Mouse (Mus musculus): ENCODE data around the gene Aspscr1. TPM values are rescaled to one million over a fixed set of nuclear protein-coding genes. Genes with fewer than 3 reads are reported as not detected.
"Not testable (repeated sequence)": the region's sequence is repeated elsewhere in the genome, so short reads cannot be mapped to it uniquely, and the experiment has no call there.

Aspscr1 gene
- total RNA-seq, 2 experiments from 2014 or later, result 50.0 to 59.5 TPM

- intact Hi-C loops (cut with DNase I), result no loop called here
- DNase-seq (ENCODE audit: low spot score in 2 of 2), result no peak
Observed at GRCm38 (mm10) chr11:120666617-120667016, 6.2 kb upstream of the Aspscr1 start.

GRCm38 (mm10) chr11:120673594-120674122 is 885 bp downstream of the Aspscr1 start:
- no peak for DNase-seq (ENCODE audit: low spot score in 2 of 2)
- intact Hi-C loops (cut with DNase I), result no loop called here

GRCm38 (mm10) chr11:120675875-120676274 is 3.1 kb downstream of the Aspscr1 start:
- DNase-seq (ENCODE audit: low spot score in 2 of 2); intact Hi-C loops (cut with DNase I): not testable (repeated sequence)

GRCm38 (mm10) chr11:120676951-120677350 is 4.2 kb downstream of the Aspscr1 start:
- no peak for DNase-seq (ENCODE audit: low spot score in 2 of 2)
- intact Hi-C loops (cut with DNase I), result no loop called here

GRCm38 (mm10) chr11:120679909-120680308 is 7.1 kb downstream of the Aspscr1 start:
- no peak for DNase-seq (ENCODE audit: low spot score in 2 of 2)
- intact Hi-C loops (cut with DNase I), result no loop called here

GRCm38 (mm10) chr11:120682683-120683082 is 9.9 kb downstream of the Aspscr1 start:
- intact Hi-C loops (cut with DNase I), result no loop called here
- DNase-seq (ENCODE audit: low spot score in 2 of 2), result no peak

- no peak for DNase-seq (ENCODE audit: low spot score in 2 of 2)
- intact Hi-C loops (cut with DNase I), result no loop called here
Observed at GRCm38 (mm10) chr11:120683536-120683935, 10.8 kb downstream of the Aspscr1 start.

- intact Hi-C loops (cut with DNase I), result no loop called here
- no peak for DNase-seq (ENCODE audit: low spot score in 2 of 2)
Observed at GRCm38 (mm10) chr11:120684086-120684485, 11.3 kb downstream of the Aspscr1 start.

- intact Hi-C loops (cut with DNase I), result no loop called here
- DNase-seq (ENCODE audit: low spot score in 2 of 2), result no peak
Observed at GRCm38 (mm10) chr11:120684660-120685059, 11.9 kb downstream of the Aspscr1 start.

- intact Hi-C loops (cut with DNase I), result no loop called here
- DNase-seq (ENCODE audit: low spot score in 2 of 2), result no peak
Observed at GRCm38 (mm10) chr11:120686650-120687272, 14.0 kb downstream of the Aspscr1 start.

- no peak for DNase-seq (ENCODE audit: low spot score in 2 of 2)
- intact Hi-C loops (cut with DNase I), result no loop called here
Observed at GRCm38 (mm10) chr11:120689365-120689764, 16.6 kb downstream of the Aspscr1 start.

GRCm38 (mm10) chr11:120692471-120693011 is 19.8 kb downstream of the Aspscr1 start:
- peak; percentile 32 to 65 for DNase-seq (ENCODE audit: low spot score in 2 of 2)

GRCm38 (mm10) chr11:120693461-120693860 is 20.7 kb downstream of the Aspscr1 start:
- DNase-seq (ENCODE audit: low spot score in 2 of 2), result no peak
- intact Hi-C loops (cut with DNase I), result no loop called here

More at GRCm38 (mm10) chr11:120692471-120693011, 19.8 kb downstream of the Aspscr1 start:
- intact Hi-C loops (cut with DNase I), result no loop called here

- intact Hi-C loops (cut with DNase I), result no loop called here
- DNase-seq (ENCODE audit: low spot score in 2 of 2), result no peak
Observed at GRCm38 (mm10) chr11:120695184-120695583, 22.4 kb downstream of the Aspscr1 start.

GRCm38 (mm10) chr11:120695641-120696040 is 22.9 kb downstream of the Aspscr1 start:
- DNase-seq (ENCODE audit: low spot score in 2 of 2), result no peak
- intact Hi-C loops (cut with DNase I), result no loop called here

GRCm38 (mm10) chr11:120696568-120696967 is 23.8 kb downstream of the Aspscr1 start:
- intact Hi-C loops (cut with DNase I), result no loop called here
- no peak for DNase-seq (ENCODE audit: low spot score in 2 of 2)

GRCm38 (mm10) chr11:120697741-120698140 is 25.0 kb downstream of the Aspscr1 start:
- intact Hi-C loops (cut with DNase I), result no loop called here
- no peak for DNase-seq (ENCODE audit: low spot score in 2 of 2)

GRCm38 (mm10) chr11:120703696-120704454 is 31.1 kb downstream of the Aspscr1 start:
- intact Hi-C loops (cut with DNase I), result no loop called here
- DNase-seq (ENCODE audit: low spot score in 2 of 2), result no peak

GRCm38 (mm10) chr11:120704486-120705325 is 31.9 kb downstream of the Aspscr1 start:
- intact Hi-C loops (cut with DNase I), result no loop called here

GRCm38 (mm10) chr11:120706120-120706519 is 33.3 kb downstream of the Aspscr1 start:
- intact Hi-C loops (cut with DNase I), result no loop called here
- no peak for DNase-seq (ENCODE audit: low spot score in 2 of 2)

More at GRCm38 (mm10) chr11:120704486-120705325, 31.9 kb downstream of the Aspscr1 start:
- DNase-seq (ENCODE audit: low spot score in 2 of 2), result no peak
